Mouse (Mus musculus) liver, adult 2 months (tissue): ENCODE data around the gene Fam208a. TPM values are rescaled to one million over a fixed set of nuclear protein-coding genes. Genes with fewer than 3 reads are reported as not detected.

ENCODE experiments used
- DNase-seq: peaks from one replicate; pipeline ENCODE4 v3.0.0-alpha.2; 2011; ENCODE audit warnings: low read depth, low spot score; ENCODE audit errors: extremely low read depth
- H3K27ac ChIP-seq: fragments of 200-500 bp; replicated peaks from 2 replicates; pipeline ENCODE4 v1.5.1; 2012; ENCODE audit warnings: low read depth, mild to moderate bottlenecking, control low read depth, inconsistent platforms, low read length; ENCODE audit not compliant: insufficient read depth
- H3K27me3 ChIP-seq: fragments of 200-500 bp; 2 replicates; pipeline ENCODE4 v1.6.1; 2012; ENCODE audit warnings: mild to moderate bottlenecking, moderate library complexity, low read length, inconsistent platforms; ENCODE audit not compliant: control insufficient read depth, insufficient read depth
- H3K36me3 ChIP-seq: fragments of 200-500 bp; 2 replicates; pipeline ENCODE4 v1.6.1; 2012; ENCODE audit warnings: low read length, inconsistent platforms; ENCODE audit not compliant: control insufficient read depth, insufficient read depth
- H3K4me1 ChIP-seq: fragments of 200-500 bp; 2 replicates; pipeline ENCODE4 v1.6.1; 2011; ENCODE audit warnings: low read length; ENCODE audit not compliant: control insufficient read depth, insufficient read depth
- H3K4me3 ChIP-seq: fragments of 200-500 bp; 2 replicates; pipeline ENCODE4 v1.5.1; 2011; ENCODE audit warnings: low read depth, mild to moderate bottlenecking, control low read depth, low read length, moderate library complexity; ENCODE audit not compliant: insufficient read depth
- H3K79me2 ChIP-seq: fragments of 200-500 bp; 2 replicates; pipeline ENCODE4 v1.6.1; 2012; ENCODE audit warnings: inconsistent platforms, mild to moderate bottlenecking, low read length, moderate library complexity; ENCODE audit not compliant: control insufficient read depth, insufficient read depth
- H3K9ac ChIP-seq: fragments of 200-500 bp; 2 replicates; pipeline ENCODE4 v1.6.1; 2012; ENCODE audit warnings: low read depth, mild to moderate bottlenecking, control low read depth, inconsistent platforms, low read length
- CTCF ChIP-seq: fragments of 200-500 bp; IDR thresholded peaks from 2 replicates; pipeline ENCODE4 v1.5.1; 2011; ENCODE audit warnings: low read depth, low read length, control low read depth
- POLR2A ChIP-seq: fragments of 200-500 bp; IDR thresholded peaks from 2 replicates; pipeline ENCODE4 v1.6.1; 2011; ENCODE audit warnings: low read length, control low read depth; ENCODE audit not compliant: insufficient read depth; ENCODE audit errors: extremely low read depth
- WGBS: fragments of 180-500 bp; shearing (Covaris S2); methylation state at CpG from one replicate; pipeline ENCODE4 v1.1.7; 2018; 5-methylcytosine and 5-hydroxymethylcytosine counted together
- polyA plus RNA-seq: library from polyadenylated mRNA; depleted of rRNA; stranded (reverse); fragments of >200 nt; gene quantifications from 2 replicates; pipeline ENCODE4 v1.2.3, GENCODE M21; 2012
- total RNA-seq: library from RNA; depleted of rRNA; stranded (reverse); fragments of >200 nt; gene quantifications from 2 replicates; pipeline ENCODE4 v1.2.3, GENCODE M21; 2014

The Fam208a gene
- total and polyA plus RNA-seq, 2 experiments: 3.1 to 43.1 TPM

- no peak overlapping the region for H3K4me3 ChIP-seq
- peaks cover 3% of the 10 kb centered on the region; the same call in 1 of the 2 replicates for H3K79me2 ChIP-seq
- peaks cover 2% of the 10 kb centered on the region; the same call in 1 of the 2 replicates for H3K4me1 ChIP-seq
- H3K27me3 ChIP-seq: no peaks in the 10 kb centered on the region
- 81% methylated on average over 2 of the region's 2 CpGs for WGBS
- peaks cover 60% of the 10 kb centered on the region for H3K36me3 ChIP-seq
- no peak for DNase-seq
- no peak overlapping the region for H3K9ac ChIP-seq
- H3K27ac ChIP-seq: no peak overlapping the region
- TF ChIP-seq POLR2A: no peak
- TF ChIP-seq CTCF: no peak
Observed at GRCm38 (mm10) chr14:27389722-27390121, 38.9 kb upstream of the Fam208a start.

DNA sequence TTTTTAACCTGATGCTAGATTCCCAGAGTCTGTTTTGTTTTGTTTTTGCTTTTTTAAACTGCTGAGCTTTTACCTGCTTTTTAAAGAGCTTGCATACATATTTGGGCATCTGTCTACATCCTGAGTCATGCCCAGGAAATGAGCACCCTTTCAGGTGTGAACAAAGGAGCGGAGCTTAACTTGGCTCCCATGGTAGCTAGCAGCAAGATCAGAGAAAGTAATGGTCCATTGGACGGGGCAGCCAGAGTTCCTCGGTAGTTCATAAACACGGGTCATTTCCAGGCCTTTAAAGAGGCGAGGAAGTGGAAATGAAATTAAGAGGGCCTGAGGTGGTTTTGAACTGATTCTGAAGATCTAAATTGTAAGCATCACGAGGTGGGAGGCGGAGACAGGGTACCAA, 38.0 kb upstream of the Fam208a start:
- no peak for TF ChIP-seq POLR2A
- TF ChIP-seq CTCF: no peak
- Histone ChIP-seq H3K4me3 (no peak overlapping the region), H3K9ac (no peak overlapping the region), H3K79me2 (peaks cover 3% of the 10 kb centered on the region; the same call in 1 of the 2 replicates), H3K36me3 (peaks cover 59% of the 10 kb centered on the region), H3K27me3 (no peaks in the 10 kb centered on the region), H3K4me1 (peaks cover 2% of the 10 kb centered on the region; the same call in 1 of the 2 replicates), H3K27ac (no peak overlapping the region)
- DNase-seq: no peak
- 78% methylated on average over 7 of the region's 7 CpGs for WGBS

- peaks cover 3% of the 10 kb centered on the region; the same call in 1 of the 2 replicates for H3K79me2 ChIP-seq
- peaks cover 2% of the 10 kb centered on the region; the same call in 1 of the 2 replicates for H3K4me1 ChIP-seq
- WGBS: 93% methylated on average over 9 of the region's 9 CpGs
- no peaks in the 10 kb centered on the region for H3K27me3 ChIP-seq
- TF ChIP-seq CTCF (no peak), POLR2A (no peak)
- no peak overlapping the region for H3K4me3 ChIP-seq
- no peak overlapping the region for H3K9ac ChIP-seq
- DNase-seq: no peak
- H3K27ac ChIP-seq: no peak overlapping the region
- H3K36me3 ChIP-seq: peaks cover 61% of the 10 kb centered on the region
Observed at GRCm38 (mm10) chr14:27391776-27392308, 36.8 kb upstream of the Fam208a start.

GRCm38 (mm10) chr14:27392660-27393059, 36.0 kb upstream of the Fam208a start:
- Histone ChIP-seq H3K27ac (no peak overlapping the region), H3K27me3 (no peaks in the 10 kb centered on the region), H3K4me1 (peaks cover 2% of the 10 kb centered on the region; the same call in 1 of the 2 replicates), H3K9ac (no peak overlapping the region), H3K79me2 (peaks cover 3% of the 10 kb centered on the region; the same call in 1 of the 2 replicates), H3K4me3 (no peak overlapping the region), H3K36me3 (peaks cover 66% of the 10 kb centered on the region)
- 97% methylated on average over 2 of the region's 2 CpGs for WGBS
- DNase-seq: no peak
- TF ChIP-seq CTCF (peak; percentile 9; the same call in 1 of the 2 replicates), POLR2A (no peak)

GRCm38 (mm10) chr14:27393806-27394205, 34.8 kb upstream of the Fam208a start:
- Histone ChIP-seq H3K27me3 (no peaks in the 10 kb centered on the region), H3K4me3 (no peak overlapping the region), H3K9ac (no peak overlapping the region), H3K36me3 (peaks cover 68% of the 10 kb centered on the region), H3K4me1 (no peaks in the 10 kb centered on the region), H3K27ac (no peak overlapping the region), H3K79me2 (peaks cover 3% of the 10 kb centered on the region; the same call in 1 of the 2 replicates)
- WGBS: 82% methylated on average over 10 of the region's 10 CpGs
- no peak for DNase-seq
- TF ChIP-seq POLR2A (no peak), CTCF (no peak)

DNA sequence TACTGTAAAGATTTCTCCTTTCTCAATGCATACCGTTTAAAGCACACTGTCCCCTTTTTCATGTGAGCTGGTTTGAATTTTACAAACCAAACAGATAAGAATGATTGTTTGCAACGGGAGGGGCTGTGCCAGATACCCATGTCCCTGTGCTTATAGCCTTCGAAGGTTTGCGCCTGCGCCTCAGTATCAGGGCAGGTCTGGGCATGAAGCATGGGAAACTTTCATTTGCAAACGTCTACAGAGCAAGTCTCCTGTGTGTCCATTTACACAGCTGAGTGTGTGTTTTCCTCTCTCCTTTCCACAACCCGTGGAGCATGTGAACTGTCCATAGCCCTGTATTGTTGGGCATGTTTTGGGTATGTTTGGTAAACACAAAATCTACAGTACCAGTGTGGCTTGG, 32.2 kb upstream of the Fam208a start:
- Histone ChIP-seq H3K27me3 (no peaks in the 10 kb centered on the region), H3K36me3 (peaks cover 72% of the 10 kb centered on the region), H3K79me2 (peaks cover 3% of the 10 kb centered on the region; the same call in 1 of the 2 replicates), H3K27ac (no peak overlapping the region), H3K4me3 (no peak overlapping the region), H3K4me1 (no peaks in the 10 kb centered on the region), H3K9ac (no peak overlapping the region)
- DNase-seq: no peak
- TF ChIP-seq CTCF: no peak
- TF ChIP-seq POLR2A: no peak
- 73% methylated on average over 7 of the region's 7 CpGs for WGBS
